Mouse (Mus musculus) heart, postnatal 10 days (tissue): Measurements from ENCODE around the gene Atg2a. TPM values are rescaled to one million over a fixed set of nuclear protein-coding genes. Genes with fewer than 3 reads are reported as not detected.

Experiments used
- microRNA-seq, 2 experiments: library from miRNA; unstranded; fragments of <30 nt; microRNA quantifications; one replicate each; pipeline ENCODE4 v1.2.0; 2022
- total RNA-seq, 2 experiments: library from RNA; stranded (reverse); gene quantifications; 2 replicates each; pipeline ENCODE4 v1.2.3; 2021

Atg2a gene
- total RNA-seq, 2 experiments from 2014 or later = 17.7 to 19.0 TPM

Small RNA genes within 50 kb of the gene (microRNA-seq; reads per million reads assigned to microRNA genes)
- gene Mir192 (35.1 to 37.4 reads per million in 2 experiments), gene Mir194-2 (15.4 to 18.8 reads per million in 2 experiments)

Other genes starting within 250 kb of the Atg2a start
- 10 to 100 TPM; 32.6 to 37.8 TPM for gene Capn1, start 225.8 kb upstream of the Atg2a start, total RNA-seq
- gene Syvn1, start 195.1 kb upstream of the Atg2a start, total RNA-seq = 10 to 100 TPM; 19.5 TPM
- gene Mrpl49, start 183.9 kb upstream of the Atg2a start, total RNA-seq = 10 to 100 TPM; 41.7 to 46.7 TPM
- gene Fau, start 183.8 kb upstream of the Atg2a start, total RNA-seq = 100 to 1,000 TPM; 738 to 768 TPM
- 10 to 100 TPM; 13.6 to 13.9 TPM for gene Znhit2, start 180.5 kb upstream of the Atg2a start, total RNA-seq
- gene Tm7sf2, start 173.3 kb upstream of the Atg2a start, total RNA-seq = 1 to 10 TPM; 2.7 to 2.9 TPM
- gene Vps51, start 164.4 kb upstream of the Atg2a start, total RNA-seq = 10 to 100 TPM; 36.4 TPM
- gene Tmem262, start 161.6 kb upstream of the Atg2a start, total RNA-seq = not detected
- not detected for gene Gm28374, start 159.4 kb upstream of the Atg2a start, total RNA-seq
- gene Zfpl1, start 156.7 kb upstream of the Atg2a start, total RNA-seq = 10 to 100 TPM; 24.4 to 26.3 TPM
- gene Cdca5, start 156.7 kb upstream of the Atg2a start, total RNA-seq = 1 to 10 TPM; 3.8 to 5.0 TPM
- under 1 TPM in 1 of 2 experiments, not detected in 1; 0.43 TPM for gene AC131692.1, start 147.2 kb upstream of the Atg2a start, total RNA-seq
- under 1 TPM; 0.10 to 0.17 TPM for gene Naaladl1, start 135.9 kb upstream of the Atg2a start, total RNA-seq
- 10 to 100 TPM; 10.2 to 13.9 TPM for gene Sac3d1, start 123.0 kb upstream of the Atg2a start, total RNA-seq
- 10 to 100 TPM; 12.5 to 12.6 TPM for gene Snx15, start 113.4 kb upstream of the Atg2a start, total RNA-seq
- under 1 TPM; 0.31 to 0.32 TPM for gene Batf2, start 100.7 kb upstream of the Atg2a start, total RNA-seq
- 10 to 100 TPM; 60.5 to 63.5 TPM for gene Arl2, start 100.1 kb upstream of the Atg2a start, total RNA-seq
- not detected for gene Majin, start 57.3 kb upstream of the Atg2a start, total RNA-seq
- gene Gpha2, start 15.3 kb upstream of the Atg2a start, total RNA-seq = not detected
- 10 to 100 TPM; 30.7 to 31.7 TPM for gene Ppp2r5b, start 5.8 kb upstream of the Atg2a start, total RNA-seq
- gene Ehd1, start 35.1 kb downstream of the Atg2a start, total RNA-seq = 100 to 1,000 TPM; 129 to 181 TPM
- gene Cdc42bpg, start 64.8 kb downstream of the Atg2a start, total RNA-seq = 1 to 10 TPM; 9.6 to 9.9 TPM
- gene Men1, start 93.3 kb downstream of the Atg2a start, total RNA-seq = 10 to 100 TPM; 18.6 to 21.8 TPM
- 10 to 100 TPM; 52.3 to 52.4 TPM for gene Map4k2, start 99.5 kb downstream of the Atg2a start, total RNA-seq
- gene Sf1, start 122.0 kb downstream of the Atg2a start, total RNA-seq = 100 to 1,000 TPM; 118 to 143 TPM
- 100 to 1,000 TPM; 622 to 693 TPM for gene Pygm, start 142.7 kb downstream of the Atg2a start, total RNA-seq
- gene Rasgrp2, start 157.7 kb downstream of the Atg2a start, total RNA-seq = 10 to 100 TPM; 50.7 to 60.2 TPM
- 1 to 10 TPM; 4.4 to 5.5 TPM for gene Nrxn2, start 177.1 kb downstream of the Atg2a start, total RNA-seq